Mouse (Mus musculus) heart, adult 2 months (tissue): ENCODE measurements at regions not wholly inside any gene's neighbourhood (a gene's known extent, or its start where the extent isn't known, plus 50 kb on each side); places are given as distances from the start of the nearest gene placed in this dataset.

ENCODE experiments used
- DNase-seq, 2 experiments: peaks; one replicate each; pipeline ENCODE4 v3.0.0; 2021
- H3K27ac ChIP-seq: fragments of 200-600 bp; 2 replicates; pipeline ENCODE4 v1.8.1; 2022
- H3K27me3 ChIP-seq: fragments of 200-500 bp; 2 replicates; pipeline ENCODE4 v1.6.1; 2012; ENCODE audit warnings: mild to moderate bottlenecking, low read length, inconsistent platforms, mixed read lengths; ENCODE audit not compliant: control insufficient read depth, insufficient read depth
- H3K36me3 ChIP-seq: fragments of 200-500 bp; 2 replicates; pipeline ENCODE4 v1.6.1; 2012; ENCODE audit warnings: low read length, inconsistent platforms; ENCODE audit not compliant: control insufficient read depth, insufficient read depth
- H3K4me1 ChIP-seq: fragments of 200-500 bp; 2 replicates; pipeline ENCODE4 v1.6.1; 2011; ENCODE audit warnings: low read length; ENCODE audit not compliant: control insufficient read depth, insufficient read depth
- H3K4me3 ChIP-seq: fragments of 200-600 bp; 2 replicates; pipeline ENCODE4 v1.8.1; 2022
- H3K79me2 ChIP-seq: fragments of 200-500 bp; replicated peaks from 2 replicates; pipeline ENCODE4 v1.6.1; 2012; ENCODE audit warnings: mild to moderate bottlenecking, inconsistent platforms, low read length, moderate library complexity, mixed read lengths; ENCODE audit not compliant: control insufficient read depth, insufficient read depth
- H3K9ac ChIP-seq: fragments of 200-500 bp; 2 replicates; pipeline ENCODE4 v1.6.1; 2012; ENCODE audit warnings: low read depth, mild to moderate bottlenecking, control low read depth, inconsistent platforms, low read length, mixed read lengths
- CTCF ChIP-seq: fragments of 200-600 bp; IDR thresholded peaks from 2 replicates; pipeline ENCODE4 v1.8.1; 2022; ENCODE audit warnings: antibody characterized with exemption, mild to moderate bottlenecking, moderate library complexity
- EP300 ChIP-seq: fragments of 200-500 bp; IDR thresholded peaks from 2 replicates; pipeline ENCODE4 v1.6.1; 2011; ENCODE audit warnings: low read depth, low read length, control low read depth; ENCODE audit not compliant: insufficient read depth
- POLR2A ChIP-seq: fragments of 200-500 bp; IDR thresholded peaks from 2 replicates; pipeline ENCODE4 v1.6.1; 2011; ENCODE audit warnings: mild to moderate bottlenecking, low read depth, low read length, control low read depth; ENCODE audit not compliant: insufficient read depth
- WGBS: fragments of 180-500 bp; shearing (Covaris S2); methylation state at CpG from one replicate; pipeline ENCODE4 v1.1.7; 2018; 5-methylcytosine and 5-hydroxymethylcytosine counted together
- intact Hi-C: fragments of 180-260 bp; cut with DNase I; formaldehyde crosslinking; loops from one replicate; pipeline ENCODE4 v1.15.1; 2025

- peaks cover 4% of the 10 kb centered on the region for H3K4me1 ChIP-seq
- no peak overlapping the region for H3K9ac ChIP-seq
- DNase-seq: no peak
- intact Hi-C loops: loop anchor here (5.0 kb wide), 1 partner anchor 64 kb away; no protein-coding TSS in a partner anchor
- TF ChIP-seq CTCF (no peak), POLR2A (no peak), EP300 (no peak)
- no peaks in the 10 kb centered on the region for H3K79me2 ChIP-seq
- H3K27ac ChIP-seq: no peak overlapping the region
- H3K27me3 ChIP-seq: no peaks in the 10 kb centered on the region
- WGBS: 52% methylated on average over 5 of the region's 5 CpGs
- no peaks in the 10 kb centered on the region for H3K36me3 ChIP-seq
- no peak overlapping the region for H3K4me3 ChIP-seq
Observed at GRCm38 (mm10) chr2:75248251-75248650, 410.8 kb upstream of the Hnrnpa3 start.

- Histone ChIP-seq H3K9ac (no peak overlapping the region), H3K4me3 (no peak overlapping the region), H3K27ac (no peak overlapping the region), H3K36me3 (no peaks in the 10 kb centered on the region), H3K27me3 (no peaks in the 10 kb centered on the region), H3K79me2 (no peaks in the 10 kb centered on the region), H3K4me1 (peaks cover 3% of the 10 kb centered on the region)
- no peak for DNase-seq
- WGBS: 95% methylated on average over 1 of the region's 1 CpGs
- intact Hi-C loops: no loop called here
- no peak for TF ChIP-seq POLR2A
- TF ChIP-seq CTCF: peak; percentile 25
- no peak for TF ChIP-seq EP300
Observed at GRCm38 (mm10) chr2:75250507-75250906, 408.6 kb upstream of the Hnrnpa3 start.

- Histone ChIP-seq H3K27me3 (0 out of 2 replicates have a peak, but pooled peaks cover 2% of the 10 kb centered on the region), H3K27ac (no peak overlapping the region), H3K36me3 (no peaks in the 10 kb centered on the region), H3K4me1 (no peaks in the 10 kb centered on the region), H3K9ac (no peak overlapping the region), H3K79me2 (no peaks in the 10 kb centered on the region), H3K4me3 (no peak overlapping the region)
- 85% methylated on average over 8 of the region's 8 CpGs for WGBS
- TF ChIP-seq POLR2A (no peak), EP300 (no peak), CTCF (no peak)
- intact Hi-C loops: no loop called here
- no peak for DNase-seq
Observed at GRCm38 (mm10) chr2:75252829-75253228, 406.2 kb upstream of the Hnrnpa3 start.

GRCm38 (mm10) chr2:75265218-75265617 is 393.8 kb upstream of the Hnrnpa3 start:
- TF ChIP-seq POLR2A (no peak), CTCF (no peak), EP300 (no peak)
- H3K27me3 ChIP-seq: no peaks in the 10 kb centered on the region
- intact Hi-C loops: no loop called here
- 78% methylated on average over 7 of the region's 7 CpGs for WGBS
- H3K36me3 ChIP-seq: no peaks in the 10 kb centered on the region
- H3K4me3 ChIP-seq: no peak overlapping the region
- H3K79me2 ChIP-seq: no peaks in the 10 kb centered on the region
- no peak overlapping the region for H3K9ac ChIP-seq
- no peak overlapping the region for H3K27ac ChIP-seq
- no peaks in the 10 kb centered on the region for H3K4me1 ChIP-seq
- DNase-seq: no peak

GRCm38 (mm10) chr2:75265739-75266699 is 393.0 kb upstream of the Hnrnpa3 start:
- WGBS: 91% methylated on average over 19 of the region's 19 CpGs
- Histone ChIP-seq H3K4me3 (no peak overlapping the region), H3K36me3 (no peaks in the 10 kb centered on the region), H3K27ac (no peak overlapping the region), H3K27me3 (no peaks in the 10 kb centered on the region), H3K9ac (no peak overlapping the region), H3K4me1 (no peaks in the 10 kb centered on the region), H3K79me2 (no peaks in the 10 kb centered on the region)
- TF ChIP-seq POLR2A: no peak
- TF ChIP-seq CTCF: no peak
- no peak for TF ChIP-seq EP300
- intact Hi-C loops: no loop called here
- no peak for DNase-seq

- H3K27me3 ChIP-seq: no peaks in the 10 kb centered on the region
- H3K79me2 ChIP-seq: no peaks in the 10 kb centered on the region
- intact Hi-C loops: no loop called here
Observed at GRCm38 (mm10) chr2:75267949-75268348, 391.1 kb upstream of the Hnrnpa3 start.

More at GRCm38 (mm10) chr2:75267949-75268348, 391.1 kb upstream of the Hnrnpa3 start:
- Histone ChIP-seq H3K36me3 (no peaks in the 10 kb centered on the region), H3K27ac (no peak overlapping the region), H3K9ac (no peak overlapping the region), H3K4me3 (no peak overlapping the region), H3K4me1 (no peaks in the 10 kb centered on the region)
- no peak for DNase-seq
- WGBS: 49% methylated on average over 3 of the region's 3 CpGs
- TF ChIP-seq CTCF (no peak), EP300 (no peak), POLR2A (no peak)
